Mouse (Mus musculus): ENCODE results near the gene Drap1. TPM values are rescaled to one million over a fixed set of nuclear protein-coding genes. Genes with fewer than 3 reads are reported as not detected.

Gene Drap1
- polyA plus RNA-seq, 1 experiment from 2014 or later = 294 TPM

- 66% methylated on average over 9 of the region's 9 CpGs for WGBS
- Histone ChIP-seq H3K9ac (replicated peaks; ENCODE audit: low read depth, low read length) (no peak overlapping the region), H3K27me3 (replicated peaks; ENCODE audit: control insufficient read depth, insufficient read depth, low read length) (peaks cover 29% of the 10 kb centered on the region)
Observed at GRCm38 (mm10) chr19:5444371-5444908, 19.7 kb upstream of the Drap1 start.

GRCm38 (mm10) chr19:5433951-5434350 lies 9.2 kb upstream of the Drap1 start:
- H3K4me1 ChIP-seq (replicated peaks; ENCODE audit: control insufficient read depth, insufficient read depth, low read length) = peaks cover 5% of the 10 kb centered on the region; the same call in 1 of the 2 replicates
- no peaks in the 10 kb centered on the region for H3K27me3 ChIP-seq (replicated peaks; ENCODE audit: control insufficient read depth, insufficient read depth, low read length)
- H3K9ac ChIP-seq (replicated peaks; ENCODE audit: low read depth, low read length) = no peak overlapping the region
- H3K36me3 ChIP-seq (ENCODE audit: control insufficient read depth, insufficient read depth) = no peaks in the 10 kb centered on the region
- ATAC-seq = no peak
- no peak overlapping the region for H3K4me3 ChIP-seq (replicated peaks; ENCODE audit: low read length)
- no peak overlapping the region for H3K4me2 ChIP-seq (ENCODE audit: low read length)
- H3K9me3 ChIP-seq (ENCODE audit: control insufficient read depth, low read length) = no peaks in the 10 kb centered on the region
- 66% methylated on average over 7 of the region's 7 CpGs for WGBS
- no peak overlapping the region for H3K27ac ChIP-seq (ENCODE audit: low read length)

More at GRCm38 (mm10) chr19:5444371-5444908, 19.7 kb upstream of the Drap1 start:
- Histone ChIP-seq H3K4me3 (replicated peaks; ENCODE audit: low read length) (no peak overlapping the region), H3K36me3 (ENCODE audit: control insufficient read depth, insufficient read depth) (no peaks in the 10 kb centered on the region), H3K27ac (ENCODE audit: low read length) (no peak overlapping the region), H3K4me2 (ENCODE audit: low read length) (no peak overlapping the region), H3K9me3 (ENCODE audit: control insufficient read depth, low read length) (peaks cover 3% of the 10 kb centered on the region; the same call in 1 of the 2 replicates), H3K4me1 (replicated peaks; ENCODE audit: control insufficient read depth, insufficient read depth, low read length) (peaks cover 16% of the 10 kb centered on the region)
- no peak for ATAC-seq

- peak overlapping the region; percentile 41 for H3K4me2 ChIP-seq (ENCODE audit: low read length)
- no peak overlapping the region for H3K4me3 ChIP-seq (replicated peaks; ENCODE audit: low read length)
- no peaks in the 10 kb centered on the region for H3K27me3 ChIP-seq (replicated peaks; ENCODE audit: control insufficient read depth, insufficient read depth, low read length)
- H3K9ac ChIP-seq (replicated peaks; ENCODE audit: low read depth, low read length) = peak overlapping the region; percentile 38; the same call in 1 of the 2 replicates
- ATAC-seq = no peak
- WGBS = 13% methylated on average over 16 of the region's 16 CpGs
- H3K4me1 ChIP-seq (replicated peaks; ENCODE audit: control insufficient read depth, insufficient read depth, low read length) = peaks cover 5% of the 10 kb centered on the region; the same call in 1 of the 2 replicates
- no peaks in the 10 kb centered on the region for H3K36me3 ChIP-seq (ENCODE audit: control insufficient read depth, insufficient read depth)
- H3K9me3 ChIP-seq (ENCODE audit: control insufficient read depth, low read length) = no peaks in the 10 kb centered on the region
- H3K27ac ChIP-seq (ENCODE audit: low read length) = no peak overlapping the region
Observed at GRCm38 (mm10) chr19:5432992-5433852, 8.4 kb upstream of the Drap1 start.

- H3K9me3 ChIP-seq (ENCODE audit: control insufficient read depth, low read length) = no peaks in the 10 kb centered on the region
- H3K9ac ChIP-seq (replicated peaks; ENCODE audit: low read depth, low read length) = no peak overlapping the region
- WGBS = 71% methylated on average over 4 of the region's 4 CpGs
- no peaks in the 10 kb centered on the region for H3K36me3 ChIP-seq (ENCODE audit: control insufficient read depth, insufficient read depth)
- ATAC-seq = no peak
- no peak overlapping the region for H3K4me2 ChIP-seq (ENCODE audit: low read length)
- no peaks in the 10 kb centered on the region for H3K27me3 ChIP-seq (replicated peaks; ENCODE audit: control insufficient read depth, insufficient read depth, low read length)
- H3K27ac ChIP-seq (ENCODE audit: low read length) = no peak overlapping the region
- H3K4me1 ChIP-seq (replicated peaks; ENCODE audit: control insufficient read depth, insufficient read depth, low read length) = peaks cover 5% of the 10 kb centered on the region; the same call in 1 of the 2 replicates
- no peak overlapping the region for H3K4me3 ChIP-seq (replicated peaks; ENCODE audit: low read length)
Observed at GRCm38 (mm10) chr19:5431911-5432464, 7.2 kb upstream of the Drap1 start.

GRCm38 (mm10) chr19:5430408-5430807 lies 5.6 kb upstream of the Drap1 start:
- H3K9ac ChIP-seq (replicated peaks; ENCODE audit: low read depth, low read length) = no peak overlapping the region
- no peak for ATAC-seq
- 50% methylated on average over 1 of the region's 1 CpGs for WGBS

GRCm38 (mm10) chr19:5429806-5430205 lies 5.0 kb upstream of the Drap1 start:
- no peak overlapping the region for H3K4me3 ChIP-seq (replicated peaks; ENCODE audit: low read length)
- H3K4me1 ChIP-seq (replicated peaks; ENCODE audit: control insufficient read depth, insufficient read depth, low read length) = peaks cover 19% of the 10 kb centered on the region
- H3K4me2 ChIP-seq (ENCODE audit: low read length) = no peak overlapping the region
- no peaks in the 10 kb centered on the region for H3K27me3 ChIP-seq (replicated peaks; ENCODE audit: control insufficient read depth, insufficient read depth, low read length)
- ATAC-seq = no peak
- WGBS = 73% methylated on average over 8 of the region's 8 CpGs
- H3K27ac ChIP-seq (ENCODE audit: low read length) = no peak overlapping the region
- H3K9me3 ChIP-seq (ENCODE audit: control insufficient read depth, low read length) = no peaks in the 10 kb centered on the region
- H3K36me3 ChIP-seq (ENCODE audit: control insufficient read depth, insufficient read depth) = peaks cover 3% of the 10 kb centered on the region; the same call in 1 of the 2 replicates
- no peak overlapping the region for H3K9ac ChIP-seq (replicated peaks; ENCODE audit: low read depth, low read length)

More at GRCm38 (mm10) chr19:5430408-5430807, 5.6 kb upstream of the Drap1 start:
- Histone ChIP-seq H3K4me1 (replicated peaks; ENCODE audit: control insufficient read depth, insufficient read depth, low read length) (peaks cover 19% of the 10 kb centered on the region), H3K36me3 (ENCODE audit: control insufficient read depth, insufficient read depth) (peaks cover 3% of the 10 kb centered on the region; the same call in 1 of the 2 replicates), H3K4me2 (ENCODE audit: low read length) (no peak overlapping the region), H3K9me3 (ENCODE audit: control insufficient read depth, low read length) (no peaks in the 10 kb centered on the region), H3K4me3 (replicated peaks; ENCODE audit: low read length) (no peak overlapping the region), H3K27ac (ENCODE audit: low read length) (no peak overlapping the region), H3K27me3 (replicated peaks; ENCODE audit: control insufficient read depth, insufficient read depth, low read length) (no peaks in the 10 kb centered on the region)

GRCm38 (mm10) chr19:5429219-5429618 lies 4.4 kb upstream of the Drap1 start:
- no peak for ATAC-seq
- Histone ChIP-seq H3K36me3 (ENCODE audit: control insufficient read depth, insufficient read depth) (peaks cover 3% of the 10 kb centered on the region; the same call in 1 of the 2 replicates), H3K4me2 (ENCODE audit: low read length) (no peak overlapping the region), H3K27me3 (replicated peaks; ENCODE audit: control insufficient read depth, insufficient read depth, low read length) (no peaks in the 10 kb centered on the region), H3K9ac (replicated peaks; ENCODE audit: low read depth, low read length) (no peak overlapping the region), H3K27ac (ENCODE audit: low read length) (no peak overlapping the region), H3K4me1 (replicated peaks; ENCODE audit: control insufficient read depth, insufficient read depth, low read length) (peaks cover 19% of the 10 kb centered on the region), H3K4me3 (replicated peaks; ENCODE audit: low read length) (no peak overlapping the region), H3K9me3 (ENCODE audit: control insufficient read depth, low read length) (no peaks in the 10 kb centered on the region)
- WGBS = 87% methylated on average over 4 of the region's 4 CpGs

GRCm38 (mm10) chr19:5428083-5428482 lies 3.3 kb upstream of the Drap1 start:
- no peak overlapping the region for H3K4me2 ChIP-seq (ENCODE audit: low read length)
- peaks cover 4% of the 10 kb centered on the region; the same call in 1 of the 2 replicates for H3K36me3 ChIP-seq (ENCODE audit: control insufficient read depth, insufficient read depth)
- H3K9ac ChIP-seq (replicated peaks; ENCODE audit: low read depth, low read length) = no peak overlapping the region
- H3K4me3 ChIP-seq (replicated peaks; ENCODE audit: low read length) = no peak overlapping the region
- no peaks in the 10 kb centered on the region for H3K27me3 ChIP-seq (replicated peaks; ENCODE audit: control insufficient read depth, insufficient read depth, low read length)
- WGBS = 91% methylated on average over 2 of the region's 2 CpGs
- no peak overlapping the region for H3K27ac ChIP-seq (ENCODE audit: low read length)
- H3K4me1 ChIP-seq (replicated peaks; ENCODE audit: control insufficient read depth, insufficient read depth, low read length) = peaks cover 25% of the 10 kb centered on the region
- no peaks in the 10 kb centered on the region for H3K9me3 ChIP-seq (ENCODE audit: control insufficient read depth, low read length)
- no peak for ATAC-seq

- Histone ChIP-seq H3K27ac (ENCODE audit: low read length) (no peak overlapping the region), H3K9ac (replicated peaks; ENCODE audit: low read depth, low read length) (no peak overlapping the region), H3K4me3 (replicated peaks; ENCODE audit: low read length) (no peak overlapping the region), H3K4me2 (ENCODE audit: low read length) (no peak overlapping the region), H3K9me3 (ENCODE audit: control insufficient read depth, low read length) (no peaks in the 10 kb centered on the region), H3K27me3 (replicated peaks; ENCODE audit: control insufficient read depth, insufficient read depth, low read length) (no peaks in the 10 kb centered on the region), H3K36me3 (ENCODE audit: control insufficient read depth, insufficient read depth) (peaks cover 7% of the 10 kb centered on the region; the same call in 1 of the 2 replicates), H3K4me1 (replicated peaks; ENCODE audit: control insufficient read depth, insufficient read depth, low read length) (peaks cover 37% of the 10 kb centered on the region)
- no peak for ATAC-seq
- 92% methylated on average over 13 of the region's 13 CpGs for WGBS
Observed at GRCm38 (mm10) chr19:5426640-5427290, 2.0 kb upstream of the Drap1 start.

All from forebrain, embryonic 16.5 days (tissue).